In genomic region chr2:51914944-51915680, GRCm38 (mm10) we compare ENCODE assay signal across 9 mouse cellular contexts. TPM values are rescaled to one million over a fixed set of nuclear protein-coding genes. Genes with fewer than 3 reads are reported as not detected.
A peak's percentile ranks its signal among the peaks of the same experiment; 100 is the strongest.
DNase-seq lines count a peak whose midpoint lies in the region; ATAC-seq and TF ChIP-seq lines count a peak whose summit lies in the region.
"Had no signal": no experiment of that assay in that cellular context is flagged by ENCODE, and none has a peak within 500 bp of the region (broad histone marks: within the 10 kb centered on the region; RNA-seq: fewer than 3 reads in every experiment).

No protein-coding gene starts in this region.

- no peaks in the 10 kb centered on the region for H3K4me1 ChIP-seq in intestine, postnatal 0 days (replicated peaks; ENCODE audit: control insufficient read depth, insufficient read depth, low read length)
- H3K4me1 ChIP-seq in midbrain, postnatal 0 days (ENCODE audit: insufficient read depth, low read length), result no peaks in the 10 kb centered on the region
- peaks cover 3% of the 10 kb centered on the region; the same call in 1 of the 2 replicates for H3K4me1 ChIP-seq in stomach, embryonic 15.5 days

- H3K9ac ChIP-seq in intestine, postnatal 0 days (ENCODE audit: low read depth, low read length), result no peak overlapping the region
- no peak overlapping the region for H3K9ac ChIP-seq in midbrain, postnatal 0 days (replicated peaks; ENCODE audit: low read length, poor library complexity, severe bottlenecking)
- H3K9ac ChIP-seq in stomach, embryonic 15.5 days, result no peak overlapping the region
- H3K9ac ChIP-seq: embryonic facial prominence, embryonic 15.5 days had no signal

- 18% methylated on average over 5 of the region's 5 CpGs for WGBS in intestine, postnatal 0 days
- 7% methylated on average over 5 of the region's 5 CpGs for WGBS in midbrain, postnatal 0 days
- 16% methylated on average over 5 of the region's 5 CpGs for WGBS in stomach, embryonic 15.5 days

- H3K27me3 ChIP-seq in intestine, postnatal 0 days (replicated peaks; ENCODE audit: control insufficient read depth, insufficient read depth, low read length), result no peaks in the 10 kb centered on the region
- H3K27me3 ChIP-seq in midbrain, postnatal 0 days (ENCODE audit: insufficient read depth, low read length), result no peaks in the 10 kb centered on the region
- no peaks in the 10 kb centered on the region for H3K27me3 ChIP-seq in stomach, embryonic 15.5 days (replicated peaks)
- H3K27me3 ChIP-seq: embryonic facial prominence, embryonic 15.5 days had no signal

- peak; percentile 91; the same call in 1 of the 2 replicates for TF ChIP-seq CTCF in gastrocnemius, adult 2 months (IDR thresholded peaks at IDR 0.05)
- TF ChIP-seq CTCF in intestine, postnatal 0 days (IDR thresholded peaks at IDR 0.05; ENCODE audit: low read depth), result peak; percentile 92
- TF ChIP-seq CTCF in midbrain, postnatal 0 days (IDR thresholded peaks at IDR 0.05), result peak; percentile 94

- no peaks in the 10 kb centered on the region for H3K9me3 ChIP-seq in intestine, postnatal 0 days (ENCODE audit: control insufficient read depth)
- no peaks in the 10 kb centered on the region for H3K9me3 ChIP-seq in midbrain, postnatal 0 days (ENCODE audit: low read length)
- H3K9me3 ChIP-seq in stomach, embryonic 15.5 days, result no peaks in the 10 kb centered on the region
- H3K9me3 ChIP-seq: embryonic facial prominence, embryonic 15.5 days had no signal

- no peak overlapping the region for H3K27ac ChIP-seq in gastrocnemius, adult 2 months
- H3K27ac ChIP-seq in intestine, postnatal 0 days (ENCODE audit: low read depth, low read length), result no peak overlapping the region
- no peak overlapping the region for H3K27ac ChIP-seq in midbrain, postnatal 0 days (ENCODE audit: low read depth, low read length)
- H3K27ac ChIP-seq in stomach, embryonic 15.5 days, result no peak overlapping the region
- H3K27ac ChIP-seq: embryonic facial prominence, embryonic 15.5 days had no signal

- intact Hi-C loops in gastrocnemius, adult 2 months (cut with DNase I), result loop anchor here (2.0 to 5.0 kb wide), 2 partner anchors 373 to 1608 kb away; no protein-coding TSS in a partner anchor
- intact Hi-C loops in left cerebral cortex, postnatal 36 days (cut with DNase I), result loop anchor here (1.0 to 10.0 kb wide), 3 partner anchors 770 to 1612 kb away; partner anchors contain the start of gene Rnd3

- peak; percentile 68 for ATAC-seq in intestine, postnatal 0 days
- ATAC-seq in midbrain, postnatal 0 days (ENCODE audit: low FRiP score), result peak; percentile 41; the same call in 1 of the 2 replicates
- peak; percentile 31; the same call in 1 of the 2 replicates for ATAC-seq in stomach, embryonic 15.5 days (ENCODE audit: insufficient read depth, low FRiP score, low read depth)

- DNase-seq in 3T3-L1 (ENCODE audit: low read depth, low spot score) (peak; percentile 98), WW6 (ENCODE audit: low read depth, low spot score) (peak; percentile 31)
- peak; percentile 74 to 82 for DNase-seq in cerebellum, postnatal 36 days
- peak; percentile 74 for DNase-seq in gastrocnemius, adult 2 months
- DNase-seq in left cerebral cortex, postnatal 36 days (ENCODE audit: low spot score in 2 of 2), result peak; percentile 52 to 68
- peak; percentile 94 for DNase-seq in midbrain, postnatal 0 days (ENCODE audit: low spot score)

- no peaks in the 10 kb centered on the region for H3K36me3 ChIP-seq in intestine, postnatal 0 days (ENCODE audit: control insufficient read depth, insufficient read depth)
- no peaks in the 10 kb centered on the region for H3K36me3 ChIP-seq in midbrain, postnatal 0 days (ENCODE audit: insufficient read depth, low read length)
- H3K36me3 ChIP-seq in stomach, embryonic 15.5 days, result no peaks in the 10 kb centered on the region
- H3K36me3 ChIP-seq: embryonic facial prominence, embryonic 15.5 days had no signal

- H3K4me3 ChIP-seq in gastrocnemius, adult 2 months, result no peak overlapping the region
- H3K4me3 ChIP-seq in intestine, postnatal 0 days (ENCODE audit: low read depth, low read length), result no peak overlapping the region
- H3K4me3 ChIP-seq in midbrain, postnatal 0 days (ENCODE audit: low read depth, low read length), result no peak overlapping the region
- no peak overlapping the region for H3K4me3 ChIP-seq in stomach, embryonic 15.5 days (replicated peaks)
- H3K4me3 ChIP-seq: embryonic facial prominence, embryonic 15.5 days had no signal

- no peak overlapping the region for H3K4me2 ChIP-seq in intestine, postnatal 0 days (replicated peaks; ENCODE audit: low read depth)
- no peak overlapping the region for H3K4me2 ChIP-seq in midbrain, postnatal 0 days (ENCODE audit: low read depth, low read length, poor library complexity, severe bottlenecking)
- no peak overlapping the region for H3K4me2 ChIP-seq in stomach, embryonic 15.5 days
- H3K4me2 ChIP-seq: embryonic facial prominence, embryonic 15.5 days had no signal

RNA-seq across cellular contexts. Expression of gene Rbm43, which starts 19.9 kb away (rescaled TPM):
- total RNA-seq in gastrocnemius, adult 2 months (2021), result 1 to 10 TPM; 1.0 to 1.2 TPM
- 5.1 and 5.5 TPM in 2 replicates for polyA plus RNA-seq in intestine, postnatal 0 days (2015; fragmentation: Nextera tagmentation; extraction: Ambion mirVana)
- 10 to 100 TPM; 14.8 to 17.7 TPM for total RNA-seq in left cerebral cortex, postnatal 36 days (2021)
- 9.4 and 11.2 TPM in 2 replicates for total RNA-seq in midbrain, postnatal 0 days (2014; rRNA removed)
- polyA plus RNA-seq in midbrain, postnatal 0 days (2015; fragmentation: Nextera tagmentation; extraction: Ambion mirVana), result 15.7 and 17.3 TPM in 2 replicates
- 14.5 and 15.1 TPM in 2 replicates for polyA plus RNA-seq in stomach, embryonic 15.5 days (2015; fragmentation: Nextera tagmentation; extraction: Ambion mirVana)

RNA-seq across cellular contexts. Expression of gene Nmi, which starts 58.2 kb away (rescaled TPM):
- 1 to 10 TPM; 2.4 to 3.2 TPM for total RNA-seq in gastrocnemius, adult 2 months (2021)
- 84.6 and 86.7 TPM in 2 replicates for polyA plus RNA-seq in intestine, postnatal 0 days (2015; fragmentation: Nextera tagmentation; extraction: Ambion mirVana)
- total RNA-seq in left cerebral cortex, postnatal 36 days (2021), result 1 to 10 TPM; 1.4 to 2.2 TPM
- 1.8 and 4.2 TPM in 2 replicates for total RNA-seq in midbrain, postnatal 0 days (2014; rRNA removed)
- polyA plus RNA-seq in midbrain, postnatal 0 days (2015; fragmentation: Nextera tagmentation; extraction: Ambion mirVana), result 6.4 and 6.5 TPM in 2 replicates
- 19.3 and 22.0 TPM in 2 replicates for polyA plus RNA-seq in stomach, embryonic 15.5 days (2015; fragmentation: Nextera tagmentation; extraction: Ambion mirVana)

Comparison
In these comparisons a context has a peak if more than half of its experiments do, and no peak if none do; other contexts are left out.
1. DNase-seq: peak in every context shown above with its lines; median percentile 98 in 3T3-L1; 94 in midbrain, postnatal 0 days; 78 in cerebellum, postnatal 36 days; 74 in gastrocnemius, adult 2 months; 60 in left cerebral cortex, postnatal 36 days; 31 in WW6.